Mouse (Mus musculus): ENCODE measurements around the gene Thoc6.

The Thoc6 gene

GRCm38 (mm10) chr17:23673424-23674073 lies at the start of gene Thoc6, which contains the start of gene Hcfc1r1:
Gene Thoc6 (minus strand): TSS chr17:23673882.
Gene Hcfc1r1 (plus strand): TSS chr17:23673596.
- DNase-seq (ENCODE audit: extremely low read depth, low read depth, low spot score), result peak; percentile 86

GRCm38 (mm10) chr17:23722376-23723125 lies 48.9 kb upstream of the Thoc6 start, which contains the start of gene 1520401A03Rik:
Gene 1520401A03Rik (minus strand): TSS chr17:23722783.
- DNase-seq (ENCODE audit: extremely low read depth, low read depth, low spot score), result no peak

GRCm38 (mm10) chr17:23721886-23722285 lies 48.2 kb upstream of the Thoc6 start:
- no peak for DNase-seq (ENCODE audit: extremely low read depth, low read depth, low spot score)

- no peak for DNase-seq (ENCODE audit: extremely low read depth, low read depth, low spot score)
These were observed 45.8 kb upstream of the Thoc6 start for GRCm38 (mm10) chr17:23719455-23719854.

GRCm38 (mm10) chr17:23717003-23717402 lies 43.3 kb upstream of the Thoc6 start:
- DNase-seq (ENCODE audit: extremely low read depth, low read depth, low spot score), result no peak

- no peak for DNase-seq (ENCODE audit: extremely low read depth, low read depth, low spot score)
These were observed 32.5 kb upstream of the Thoc6 start for GRCm38 (mm10) chr17:23706212-23706611.

- no peak for DNase-seq (ENCODE audit: extremely low read depth, low read depth, low spot score)
These were observed 31.9 kb upstream of the Thoc6 start for GRCm38 (mm10) chr17:23705525-23706104.

- no peak for DNase-seq (ENCODE audit: extremely low read depth, low read depth, low spot score)
These were observed 31.1 kb upstream of the Thoc6 start for GRCm38 (mm10) chr17:23704741-23705140.

GRCm38 (mm10) chr17:23703301-23703700 lies 29.6 kb upstream of the Thoc6 start:
- no peak for DNase-seq (ENCODE audit: extremely low read depth, low read depth, low spot score)

- no peak for DNase-seq (ENCODE audit: extremely low read depth, low read depth, low spot score)
These were observed 26.4 kb upstream of the Thoc6 start for GRCm38 (mm10) chr17:23700079-23700478.

GRCm38 (mm10) chr17:23699131-23700077 lies 25.7 kb upstream of the Thoc6 start:
- no peak for DNase-seq (ENCODE audit: extremely low read depth, low read depth, low spot score)

- no peak for DNase-seq (ENCODE audit: extremely low read depth, low read depth, low spot score)
These were observed 22.1 kb upstream of the Thoc6 start for GRCm38 (mm10) chr17:23695801-23696200.

- DNase-seq (ENCODE audit: extremely low read depth, low read depth, low spot score), result no peak
These were observed 20.8 kb upstream of the Thoc6 start for GRCm38 (mm10) chr17:23694491-23694890.

- no peak for DNase-seq (ENCODE audit: extremely low read depth, low read depth, low spot score)
These were observed 10.4 kb upstream of the Thoc6 start, which contains the start of gene Cldn9 for GRCm38 (mm10) chr17:23683856-23684672. Gene Cldn9 (minus strand): TSS chr17:23684026.

- no peak for DNase-seq (ENCODE audit: extremely low read depth, low read depth, low spot score)
These were observed 9.5 kb upstream of the Thoc6 start for GRCm38 (mm10) chr17:23683226-23683625.

- DNase-seq (ENCODE audit: extremely low read depth, low read depth, low spot score), result no peak
These were observed 8.8 kb upstream of the Thoc6 start for GRCm38 (mm10) chr17:23682530-23682929.

GRCm38 (mm10) chr17:23682092-23682491 lies 8.4 kb upstream of the Thoc6 start:
- no peak for DNase-seq (ENCODE audit: extremely low read depth, low read depth, low spot score)

- no peak for DNase-seq (ENCODE audit: extremely low read depth, low read depth, low spot score)
These were observed 7.4 kb upstream of the Thoc6 start for GRCm38 (mm10) chr17:23681086-23681485.

GRCm38 (mm10) chr17:23680336-23680735 lies 6.7 kb upstream of the Thoc6 start:
- DNase-seq (ENCODE audit: extremely low read depth, low read depth, low spot score), result no peak

Measured in fat pad, adult 2 months (tissue).